Mouse (Mus musculus) forebrain, embryonic 10.5 days (tissue): ENCODE measurements around the gene Sec24d. TPM values are rescaled to one million over a fixed set of nuclear protein-coding genes. Genes with fewer than 3 reads are reported as not detected.

Experiments used
- DNase-seq: peaks from one replicate; pipeline ENCODE4 v3.0.0-alpha.2; 2017; ENCODE audit warnings: low spot score; ENCODE audit errors: extremely low spot score
- H3K27ac ChIP-seq: fragments of 300-500 bp; sonication (generic); 2 replicates; pipeline ENCODE4 v1.5.1; 2016; ENCODE audit warnings: mild to moderate bottlenecking
- H3K27me3 ChIP-seq: fragments of 300-500 bp; sonication (generic); 2 replicates; pipeline ENCODE4 v1.6.1; 2016; ENCODE audit warnings: mild to moderate bottlenecking; ENCODE audit not compliant: poor library complexity, severe bottlenecking
- H3K36me3 ChIP-seq: fragments of 300-500 bp; sonication (generic); replicated peaks from 2 replicates; pipeline ENCODE4 v1.6.1; 2016; ENCODE audit warnings: mild to moderate bottlenecking, moderate library complexity
- H3K4me1 ChIP-seq: fragments of 300-500 bp; sonication (generic); 2 replicates; pipeline ENCODE4 v1.6.1; 2016
- H3K4me3 ChIP-seq: fragments of 300-500 bp; sonication (generic); 2 replicates; pipeline ENCODE4 v1.5.1; 2016; ENCODE audit warnings: mild to moderate bottlenecking, moderate library complexity
- H3K9me3 ChIP-seq: fragments of 300-500 bp; sonication (generic); 2 replicates; pipeline ENCODE4 v1.6.1; 2016; ENCODE audit warnings: mild to moderate bottlenecking, moderate library complexity
- WGBS: fragments of 180-500 bp; shearing (Covaris S2); methylation state at CpG from one replicate; pipeline ENCODE4 v1.1.7; 2016; 5-methylcytosine and 5-hydroxymethylcytosine counted together
- polyA plus RNA-seq: library from polyadenylated mRNA; unstranded; fragments of >200 nt; fragmentation: Nextera tagmentation; extraction: Ambion mirVana; gene quantifications from 2 replicates; pipeline ENCODE4 v1.2.1, GENCODE M21; 2016

Gene Sec24d
- polyA plus RNA-seq, 1 experiment from 2014 or later: 16.9 TPM

GRCm38 (mm10) chr3:123258709-123259108 is 8.5 kb upstream of the Sec24d start:
- WGBS: 90% methylated on average over 4 of the region's 4 CpGs
- no peak for DNase-seq
- Histone ChIP-seq H3K4me3 (no peak overlapping the region), H3K4me1 (no peaks in the 10 kb centered on the region), H3K36me3 (no peaks in the 10 kb centered on the region), H3K27ac (no peak overlapping the region), H3K9me3 (no peaks in the 10 kb centered on the region), H3K27me3 (no peaks in the 10 kb centered on the region)

DNA sequence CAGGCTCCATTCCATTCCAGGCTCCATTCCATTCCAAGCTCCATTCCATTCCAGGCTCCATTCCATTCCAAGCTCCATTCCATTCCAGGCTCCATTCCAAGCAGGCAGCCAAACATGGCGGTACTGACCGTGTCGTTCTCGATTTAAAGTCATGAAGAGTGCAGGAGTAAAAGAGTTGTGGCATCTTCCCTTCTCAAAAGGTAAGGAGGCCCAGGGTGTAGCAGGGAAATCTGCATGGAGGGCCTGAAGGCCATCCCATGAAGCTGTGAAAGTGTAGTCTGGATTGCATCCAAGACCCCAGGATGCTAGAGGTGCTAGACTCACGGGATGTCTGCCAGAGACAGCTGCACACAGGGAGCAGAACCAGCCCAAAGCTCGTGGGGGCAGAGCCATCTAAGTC is 2.5 kb upstream of the Sec24d start:
- H3K27ac ChIP-seq: no peak overlapping the region
- no peaks in the 10 kb centered on the region for H3K36me3 ChIP-seq
- no peak for DNase-seq
- peaks cover 44% of the 10 kb centered on the region for H3K27me3 ChIP-seq
- WGBS: 58% methylated on average over 6 of the region's 6 CpGs
- peaks cover 9% of the 10 kb centered on the region for H3K4me1 ChIP-seq
- peak overlapping the region; percentile 10; the same call in 1 of the 2 replicates for H3K4me3 ChIP-seq
- no peaks in the 10 kb centered on the region for H3K9me3 ChIP-seq

- peaks cover 44% of the 10 kb centered on the region for H3K27me3 ChIP-seq
- H3K4me3 ChIP-seq: peak overlapping the region; percentile 80
- H3K9me3 ChIP-seq: no peaks in the 10 kb centered on the region
- peaks cover 9% of the 10 kb centered on the region for H3K4me1 ChIP-seq
- under 1% methylated on average over 25 of the region's 25 CpGs for WGBS
- H3K36me3 ChIP-seq: peaks cover 5% of the 10 kb centered on the region; the same call in 1 of the 2 replicates
- peak; percentile 46 for DNase-seq
- H3K27ac ChIP-seq: peak overlapping the region; percentile 79
Observed at GRCm38 (mm10) chr3:123267741-123268201, 516 bp downstream of the Sec24d start.

DNA sequence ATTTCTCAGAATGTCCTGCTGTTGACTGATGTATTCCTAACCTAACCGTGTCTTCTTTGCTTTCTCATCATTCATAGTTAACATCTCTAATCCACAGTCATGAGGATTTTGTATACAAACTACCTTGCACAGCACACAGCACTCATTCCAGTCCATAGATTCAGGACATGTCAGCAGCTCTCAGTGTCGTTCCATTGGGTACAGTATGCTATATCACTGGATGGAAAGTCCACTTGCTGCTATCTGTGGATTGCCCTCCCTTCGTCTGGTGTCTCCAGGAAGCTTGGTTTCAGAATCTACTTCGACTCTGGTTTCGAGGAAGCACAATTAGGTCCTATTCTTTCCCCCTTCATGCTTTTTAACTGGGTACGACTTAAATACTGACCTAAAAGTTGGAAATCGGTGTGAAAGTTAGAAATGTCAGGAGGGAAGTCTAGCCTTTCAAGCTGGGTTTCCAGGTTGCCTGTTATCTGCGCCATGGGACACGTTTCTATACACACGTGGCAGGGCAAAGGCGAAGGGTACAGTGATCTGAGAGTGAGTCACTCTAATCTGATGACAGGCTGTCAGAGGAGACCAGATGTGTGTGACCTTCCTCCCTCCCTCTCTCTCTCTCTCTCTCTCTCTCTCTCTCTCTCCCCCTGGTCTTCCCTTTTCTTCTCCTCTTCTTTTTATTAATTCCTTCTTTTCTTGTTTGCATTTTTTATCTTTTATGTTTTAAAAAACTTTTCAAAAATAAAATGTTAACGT is 15.8 kb downstream of the Sec24d start:
- Histone ChIP-seq H3K4me3 (no peak overlapping the region), H3K4me1 (no peaks in the 10 kb centered on the region), H3K27ac (no peak overlapping the region), H3K27me3 (no peaks in the 10 kb centered on the region), H3K9me3 (no peaks in the 10 kb centered on the region), H3K36me3 (0 out of 2 replicates have a peak, but pooled peaks cover 5% of the 10 kb centered on the region)
- 88% methylated on average over 12 of the region's 12 CpGs for WGBS
- DNase-seq: no peak

- 97% methylated on average over 5 of the region's 5 CpGs for WGBS
- Histone ChIP-seq H3K4me3 (no peak overlapping the region), H3K27me3 (no peaks in the 10 kb centered on the region), H3K27ac (no peak overlapping the region), H3K9me3 (no peaks in the 10 kb centered on the region), H3K36me3 (0 out of 2 replicates have a peak, but pooled peaks cover 3% of the 10 kb centered on the region), H3K4me1 (peaks cover 2% of the 10 kb centered on the region; the same call in 1 of the 2 replicates)
- DNase-seq: no peak
Observed at GRCm38 (mm10) chr3:123284284-123284683, 17.0 kb downstream of the Sec24d start.

- no peak for DNase-seq
- Histone ChIP-seq H3K27me3 (no peaks in the 10 kb centered on the region), H3K9me3 (no peaks in the 10 kb centered on the region), H3K36me3 (0 out of 2 replicates have a peak, but pooled peaks cover 3% of the 10 kb centered on the region), H3K4me3 (no peak overlapping the region), H3K4me1 (peaks cover 5% of the 10 kb centered on the region; the same call in 1 of the 2 replicates), H3K27ac (no peak overlapping the region)
Observed at GRCm38 (mm10) chr3:123285649-123286048, 18.4 kb downstream of the Sec24d start.

DNA sequence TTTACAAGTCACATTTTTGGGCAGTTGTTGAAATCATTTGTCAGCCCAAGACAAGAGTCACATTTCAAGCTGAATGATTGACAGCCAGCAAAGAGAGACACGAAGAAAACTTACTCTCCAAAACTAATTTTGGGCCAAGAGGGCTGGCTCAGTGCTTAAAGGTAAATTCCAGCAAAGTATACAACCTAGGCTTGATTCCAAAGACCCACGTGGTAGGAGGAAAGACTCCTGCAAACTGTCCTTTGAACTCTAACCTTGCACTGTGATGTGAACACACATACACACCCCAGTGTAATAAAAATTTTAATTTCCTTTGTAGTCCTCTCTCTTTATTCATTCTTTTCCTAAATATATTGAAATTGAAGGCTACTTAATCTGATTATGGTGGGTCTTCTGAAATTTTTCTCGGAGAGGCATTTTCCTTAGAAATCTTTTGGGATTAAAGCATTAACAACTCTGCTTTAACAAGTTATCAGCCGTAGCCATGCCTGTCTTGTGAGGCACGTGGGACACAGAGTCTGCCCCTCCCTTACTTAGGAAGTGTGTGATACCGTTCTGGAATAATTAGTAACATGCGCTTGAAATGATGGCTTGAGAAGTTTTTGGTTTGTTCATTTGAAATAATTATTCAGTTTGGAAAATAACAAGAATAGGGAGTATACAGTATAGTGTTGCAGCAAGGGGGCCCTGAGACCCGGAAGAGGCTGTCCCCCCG is 21.8 kb downstream of the Sec24d start:
- H3K36me3 ChIP-seq: 0 out of 2 replicates have a peak, but pooled peaks cover 5% of the 10 kb centered on the region
- no peak overlapping the region for H3K4me3 ChIP-seq
- DNase-seq: no peak
- H3K4me1 ChIP-seq: peaks cover 5% of the 10 kb centered on the region; the same call in 1 of the 2 replicates
- no peaks in the 10 kb centered on the region for H3K9me3 ChIP-seq
- no peaks in the 10 kb centered on the region for H3K27me3 ChIP-seq
- H3K27ac ChIP-seq: no peak overlapping the region
- WGBS: 58% methylated on average over 9 of the region's 9 CpGs

DNA sequence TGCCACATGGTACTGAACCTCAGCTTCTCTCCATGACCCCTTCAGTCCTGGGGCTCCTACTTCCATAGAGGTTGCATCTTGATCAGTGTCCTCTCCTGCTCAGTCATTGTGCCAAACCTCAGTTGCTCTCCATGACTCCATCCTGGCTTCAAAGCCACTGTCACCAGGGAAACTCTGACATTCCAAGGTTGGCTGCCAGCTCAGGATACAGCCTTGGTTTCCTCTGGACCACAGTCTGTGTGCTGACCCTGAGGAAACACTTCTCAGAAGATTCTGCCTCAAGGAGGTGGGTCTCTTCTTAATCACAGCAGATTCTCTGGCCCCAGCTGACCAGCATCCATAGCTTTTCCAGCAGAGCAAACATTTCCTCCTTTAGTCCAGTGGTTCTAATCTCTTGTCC is 24.4 kb downstream of the Sec24d start:
- DNase-seq: no peak
- no peaks in the 10 kb centered on the region for H3K27me3 ChIP-seq

GRCm38 (mm10) chr3:123296654-123297053 is 29.4 kb downstream of the Sec24d start:
- H3K27me3 ChIP-seq: no peaks in the 10 kb centered on the region
- H3K36me3 ChIP-seq: 0 out of 2 replicates have a peak, but pooled peaks cover 2% of the 10 kb centered on the region
- 74% methylated on average over 11 of the region's 11 CpGs for WGBS

More for the DNA sequence above, 24.4 kb downstream of the Sec24d start:
- Histone ChIP-seq H3K36me3 (0 out of 2 replicates have a peak, but pooled peaks cover 2% of the 10 kb centered on the region), H3K4me1 (peaks cover 9% of the 10 kb centered on the region; the same call in 1 of the 2 replicates), H3K9me3 (no peaks in the 10 kb centered on the region), H3K27ac (no peak overlapping the region), H3K4me3 (no peak overlapping the region)

GRCm38 (mm10) chr3:123298283-123298682 is 31.0 kb downstream of the Sec24d start:
- Histone ChIP-seq H3K27me3 (no peaks in the 10 kb centered on the region), H3K4me3 (no peak overlapping the region), H3K36me3 (peaks cover 6% of the 10 kb centered on the region; the same call in 1 of the 2 replicates), H3K4me1 (peaks cover 7% of the 10 kb centered on the region; the same call in 1 of the 2 replicates), H3K27ac (no peak overlapping the region), H3K9me3 (peaks cover 3% of the 10 kb centered on the region; the same call in 1 of the 2 replicates)
- no peak for DNase-seq
- 92% methylated on average over 9 of the region's 9 CpGs for WGBS

More at GRCm38 (mm10) chr3:123296654-123297053, 29.4 kb downstream of the Sec24d start:
- no peak overlapping the region for H3K27ac ChIP-seq
- H3K9me3 ChIP-seq: no peaks in the 10 kb centered on the region
- H3K4me3 ChIP-seq: no peak overlapping the region
- peaks cover 7% of the 10 kb centered on the region; the same call in 1 of the 2 replicates for H3K4me1 ChIP-seq
- no peak for DNase-seq

DNA sequence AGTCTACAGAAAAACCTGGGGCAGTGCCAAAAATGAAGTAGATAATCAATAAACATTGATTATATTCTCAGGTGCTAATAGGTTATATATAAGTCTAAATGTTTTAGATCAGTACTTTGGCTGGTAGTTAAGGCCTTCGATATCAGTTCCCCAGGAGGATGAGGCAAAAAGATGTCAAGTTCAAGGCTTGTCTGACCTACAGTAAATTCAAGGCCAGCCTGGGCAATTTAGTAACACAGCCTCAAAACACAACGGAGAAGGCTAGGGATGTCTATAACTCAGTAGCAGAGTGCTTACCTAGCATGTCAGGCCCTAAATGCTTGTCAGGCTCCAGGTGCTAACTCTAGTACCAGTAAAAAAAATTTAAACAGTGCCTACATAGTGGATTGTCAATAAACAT is 34.3 kb downstream of the Sec24d start:
- DNase-seq: no peak
- WGBS: 94% methylated on average over 2 of the region's 2 CpGs
- no peak overlapping the region for H3K4me3 ChIP-seq

DNA sequence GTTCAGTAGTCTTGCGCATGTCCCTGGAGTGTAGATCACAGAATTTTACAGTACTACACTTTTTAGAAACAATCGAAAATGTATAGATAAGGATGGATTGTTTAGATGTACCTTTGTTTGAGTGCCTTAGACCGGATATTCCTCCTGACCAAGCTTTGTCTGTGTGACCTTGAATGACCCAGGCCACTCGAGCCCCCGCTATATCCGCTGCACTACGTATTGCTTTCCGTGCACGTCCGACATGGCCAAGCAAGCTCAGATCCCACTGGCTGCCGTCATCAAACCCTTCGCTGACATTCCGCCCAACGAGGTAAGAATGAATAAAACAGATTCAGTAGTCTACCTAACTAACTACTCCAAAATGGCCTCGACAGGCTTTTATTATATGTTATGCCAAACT is 38.4 kb downstream of the Sec24d start:
- H3K4me1 ChIP-seq: no peaks in the 10 kb centered on the region
- no peaks in the 10 kb centered on the region for H3K27me3 ChIP-seq
- DNase-seq: no peak
- H3K27ac ChIP-seq: no peak overlapping the region
- peaks cover 4% of the 10 kb centered on the region; the same call in 1 of the 2 replicates for H3K36me3 ChIP-seq
- WGBS: 95% methylated on average over 15 of the region's 15 CpGs
- H3K9me3 ChIP-seq: peaks cover 3% of the 10 kb centered on the region; the same call in 1 of the 2 replicates
- no peak overlapping the region for H3K4me3 ChIP-seq

More for the DNA sequence above, 34.3 kb downstream of the Sec24d start:
- Histone ChIP-seq H3K36me3 (peaks cover 4% of the 10 kb centered on the region; the same call in 1 of the 2 replicates), H3K27me3 (no peaks in the 10 kb centered on the region), H3K4me1 (peaks cover 4% of the 10 kb centered on the region; the same call in 1 of the 2 replicates), H3K9me3 (peaks cover 3% of the 10 kb centered on the region; the same call in 1 of the 2 replicates), H3K27ac (no peak overlapping the region)
